ENCODE assay signal across 7 mouse cellular contexts in genomic region chr11:3165210-3165782, GRCm38 (mm10). TPM values are rescaled to one million over a fixed set of nuclear protein-coding genes. Genes with fewer than 3 reads are reported as not detected.
A peak's percentile ranks its signal among the peaks of the same experiment; 100 is the strongest.
DNase-seq lines count a peak whose midpoint lies in the region; ATAC-seq lines count a peak whose summit lies in the region.
"Not testable (repeated sequence)": the region's sequence is repeated elsewhere in the genome, so short reads cannot be mapped to it uniquely, and the experiment has no call there.

No protein-coding gene starts in this region.

- H3K27ac ChIP-seq in heart, embryonic 14.5 days (replicated peaks in 1 of 2; ENCODE audit: control insufficient read depth in 1 of 2, insufficient read depth in 1 of 2, low read depth in 2 of 2, low read length in 2 of 2); intestine, embryonic 15.5 days; liver, embryonic 11.5 days (ENCODE audit: low read depth, low read length): not testable (repeated sequence)

- not testable (repeated sequence) for H3K4me2 ChIP-seq in heart, embryonic 14.5 days (ENCODE audit: low read length); intestine, embryonic 15.5 days (replicated peaks); liver, embryonic 11.5 days

- peak; percentile 46 for DNase-seq in R1 (ENCODE audit: low read depth, low spot score)
- not testable (repeated sequence) for DNase-seq in liver, embryonic 11.5 days (ENCODE audit: low spot score)
- DNase-seq in mesoderm, embryonic 11.5 days (ENCODE audit: low read depth, low spot score), result peak; percentile 17

- H3K27me3 ChIP-seq in heart, embryonic 14.5 days (ENCODE audit: control insufficient read depth, insufficient read depth, low read length); intestine, embryonic 15.5 days (replicated peaks); liver, embryonic 11.5 days (replicated peaks; ENCODE audit: control insufficient read depth, insufficient read depth, low read length): not testable (repeated sequence)

- ATAC-seq in erythroid progenitor cell, adult 5-6 weeks (replicated peaks; ENCODE audit: low FRiP score, poor library complexity, severe bottlenecking), result peak; percentile 9
- peak; percentile 8 for ATAC-seq in heart, embryonic 14.5 days (ENCODE audit: insufficient number of reproducible peaks, insufficient read depth, low FRiP score, low read depth)
- peak; percentile 27 for ATAC-seq in intestine, embryonic 15.5 days
- peak; percentile 27 for ATAC-seq in liver, embryonic 11.5 days (replicated peaks; ENCODE audit: low FRiP score)
- peak; percentile 20 for ATAC-seq in neutrophil, adult 5-6 weeks (ENCODE audit: extremely low read depth, insufficient number of reproducible peaks, low FRiP score, poor library complexity, severe bottlenecking)

- H3K9ac ChIP-seq in heart, embryonic 14.5 days (ENCODE audit: low read length); intestine, embryonic 15.5 days; liver, embryonic 11.5 days (ENCODE audit: low read depth, low read length): not testable (repeated sequence)

- H3K4me1 ChIP-seq in heart, embryonic 14.5 days (ENCODE audit: control insufficient read depth in 2 of 2, insufficient read depth in 2 of 2, low read length in 2 of 2); intestine, embryonic 15.5 days (replicated peaks); liver, embryonic 11.5 days (replicated peaks; ENCODE audit: control insufficient read depth, insufficient read depth, low read length): not testable (repeated sequence)

- 81% methylated on average over 3 of the region's 5 CpGs for WGBS in heart, embryonic 14.5 days
- WGBS in intestine, embryonic 15.5 days, result 81% methylated on average over 3 of the region's 5 CpGs
- 88% methylated on average over 3 of the region's 5 CpGs for WGBS in liver, embryonic 11.5 days

- H3K4me3 ChIP-seq in heart, embryonic 14.5 days (ENCODE audit: control insufficient read depth in 1 of 2, insufficient read depth in 1 of 2, low read depth in 1 of 2, low read length in 2 of 2); intestine, embryonic 15.5 days (replicated peaks); liver, embryonic 11.5 days (ENCODE audit: low read depth, low read length): not testable (repeated sequence)

- peaks cover 10% of the 10 kb centered on the region; the same call in 1 of the 2 replicates for H3K9me3 ChIP-seq in heart, embryonic 14.5 days (ENCODE audit: control insufficient read depth, low read length)
- not testable (repeated sequence) for H3K9me3 ChIP-seq in intestine, embryonic 15.5 days; liver, embryonic 11.5 days (ENCODE audit: control insufficient read depth, low read length)

- not testable (repeated sequence) for H3K36me3 ChIP-seq in heart, embryonic 14.5 days (ENCODE audit: control insufficient read depth, insufficient read depth, low read length); intestine, embryonic 15.5 days; liver, embryonic 11.5 days (ENCODE audit: control insufficient read depth, insufficient read depth, low read length)

RNA-seq across cellular contexts. Expression of gene Sfi1, which starts 28.0 kb away (rescaled TPM):
- total RNA-seq in erythroid progenitor cell, adult 5-6 weeks (2015; ENCODE audit: low replicate concordance), result 0.42 and 0.72 TPM in 2 replicates
- total RNA-seq in erythroid progenitor cell, adult 5-6 weeks (2017; ENCODE audit: low replicate concordance), result 1.1 and 18.9 TPM in 2 replicates
- polyA plus RNA-seq in heart, embryonic 14.5 days (2014; fragmentation: Nextera tagmentation; extraction: Ambion mirVana), result 8.8 and 9.2 TPM in 2 replicates
- polyA plus RNA-seq in intestine, embryonic 15.5 days (2015; fragmentation: Nextera tagmentation; extraction: Ambion mirVana), result 12.3 and 13.0 TPM in 2 replicates
- polyA plus RNA-seq in liver, embryonic 11.5 days (2014; fragmentation: Nextera tagmentation; extraction: Ambion mirVana), result 8.6 and 10.9 TPM in 2 replicates
- total RNA-seq in neutrophil, adult 5-6 weeks (2017), result 60.9 and 65.4 TPM in 2 replicates

RNA-seq across cellular contexts. Expression of gene Eif4enif1, which starts 36.9 kb away (rescaled TPM):
- total RNA-seq in erythroid progenitor cell, adult 5-6 weeks (2015; ENCODE audit: low replicate concordance), result 111 and 147 TPM in 2 replicates
- 127 and 128 TPM in 2 replicates for total RNA-seq in erythroid progenitor cell, adult 5-6 weeks (2017; ENCODE audit: low replicate concordance)
- polyA plus RNA-seq in heart, embryonic 14.5 days (2014; fragmentation: Nextera tagmentation; extraction: Ambion mirVana), result 45.1 and 47.5 TPM in 2 replicates
- polyA plus RNA-seq in intestine, embryonic 15.5 days (2015; fragmentation: Nextera tagmentation; extraction: Ambion mirVana), result 40.0 and 40.4 TPM in 2 replicates
- 58.3 and 61.3 TPM in 2 replicates for polyA plus RNA-seq in liver, embryonic 11.5 days (2014; fragmentation: Nextera tagmentation; extraction: Ambion mirVana)
- 75.0 and 81.2 TPM in 2 replicates for total RNA-seq in neutrophil, adult 5-6 weeks (2017)
